Mouse (Mus musculus) midbrain, embryonic 13.5 days (tissue): Measurements from ENCODE around the gene Tjap1. TPM values are rescaled to one million over a fixed set of nuclear protein-coding genes. Genes with fewer than 3 reads are reported as not detected.

ENCODE experiments used
- ATAC-seq: fragments of 200-750 bp; cut with Nextera tagmentation; 2 replicates; pipeline ENCODE4 v1.8.0; 2017; ENCODE audit warnings: mild to moderate bottlenecking, moderate TSS enrichment, moderate library complexity
- H3K27ac ChIP-seq: fragments of 300-500 bp; sonication (generic); 2 replicates; pipeline ENCODE4 v1.5.1; 2015; ENCODE audit warnings: inconsistent platforms, mild to moderate bottlenecking, moderate library complexity
- H3K27me3 ChIP-seq: fragments of 300-500 bp; sonication (generic); 2 replicates; pipeline ENCODE4 v1.6.1; 2015; ENCODE audit warnings: mild to moderate bottlenecking, inconsistent platforms
- H3K36me3 ChIP-seq: fragments of 300-500 bp; sonication (generic); 2 replicates; pipeline ENCODE4 v1.6.1; 2015; ENCODE audit warnings: mild to moderate bottlenecking, inconsistent platforms
- H3K4me1 ChIP-seq: fragments of 300-500 bp; sonication (generic); replicated peaks from 2 replicates; pipeline ENCODE4 v1.6.1; 2015; ENCODE audit warnings: inconsistent platforms
- H3K4me2 ChIP-seq: fragments of 300-500 bp; sonication (generic); replicated peaks from 2 replicates; pipeline ENCODE4 v1.6.1; 2015; ENCODE audit warnings: moderate library complexity, mild to moderate bottlenecking, inconsistent platforms
- H3K4me3 ChIP-seq: fragments of 300-500 bp; sonication (generic); replicated peaks from 2 replicates; pipeline ENCODE4 v1.5.1; 2015; ENCODE audit warnings: mild to moderate bottlenecking, inconsistent platforms
- H3K9ac ChIP-seq: fragments of 300-500 bp; sonication (generic); replicated peaks from 2 replicates; pipeline ENCODE4 v1.6.1; 2015; ENCODE audit warnings: mild to moderate bottlenecking, inconsistent platforms
- H3K9me3 ChIP-seq: fragments of 300-500 bp; sonication (generic); 2 replicates; pipeline ENCODE4 v1.6.1; 2016; ENCODE audit warnings: mild to moderate bottlenecking, inconsistent platforms
- WGBS: fragments of 180-500 bp; shearing (Covaris S2); methylation state at CpG from one replicate; pipeline ENCODE4 v1.1.7; 2015; 5-methylcytosine and 5-hydroxymethylcytosine counted together
- polyA plus RNA-seq: library from polyadenylated mRNA; unstranded; fragments of >200 nt; fragmentation: Nextera tagmentation; extraction: Ambion mirVana; gene quantifications from 2 replicates; pipeline ENCODE4 v1.2.1, GENCODE M21; 2015

Gene Tjap1
- polyA plus RNA-seq, 1 experiment from 2014 or later = 37.2 TPM

GRCm38 (mm10) chr17:46265918-46266618 is 16.8 kb downstream of the Tjap1 start:
- H3K9me3 ChIP-seq = no peaks in the 10 kb centered on the region
- no peak overlapping the region for H3K4me2 ChIP-seq
- WGBS = 24% methylated on average over 14 of the region's 14 CpGs
- H3K27me3 ChIP-seq = no peaks in the 10 kb centered on the region
- peaks cover 64% of the 10 kb centered on the region for H3K36me3 ChIP-seq
- peak; percentile 74 for ATAC-seq
- H3K4me1 ChIP-seq = 0 out of 2 replicates have a peak, but pooled peaks cover 2% of the 10 kb centered on the region
- H3K27ac ChIP-seq = no peak overlapping the region
- H3K4me3 ChIP-seq = no peak overlapping the region
- 0 out of 2 replicates have a peak overlapping the region, but pooled peaks have one; percentile 6 for H3K9ac ChIP-seq

DNA sequence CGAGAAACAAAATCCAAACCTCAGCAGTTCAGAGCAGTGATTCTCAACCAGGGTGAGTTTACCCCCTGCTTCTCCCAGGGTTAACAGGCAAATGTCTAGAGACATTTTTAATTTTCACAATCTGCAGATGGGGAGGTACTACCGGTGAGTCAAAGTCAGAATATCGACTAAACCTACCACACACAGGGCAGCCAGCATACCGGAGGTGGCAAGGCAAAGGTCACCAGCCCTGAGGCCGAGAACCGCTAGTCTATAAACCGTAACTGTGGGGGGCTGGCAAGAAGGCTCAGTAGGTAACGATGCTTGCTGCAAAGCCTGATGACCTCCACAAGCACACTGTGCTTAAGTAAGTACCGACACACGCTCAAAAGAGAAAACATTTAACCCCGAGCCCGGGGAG is 17.3 kb downstream of the Tjap1 start:
- H3K4me3 ChIP-seq = no peak overlapping the region
- peaks cover 64% of the 10 kb centered on the region for H3K36me3 ChIP-seq
- no peak; the same call in 1 of the 2 replicates for ATAC-seq
- no peak overlapping the region for H3K4me2 ChIP-seq
- H3K9me3 ChIP-seq = no peaks in the 10 kb centered on the region
- no peak overlapping the region for H3K27ac ChIP-seq
- no peak overlapping the region for H3K9ac ChIP-seq
- H3K4me1 ChIP-seq = 0 out of 2 replicates have a peak, but pooled peaks cover 2% of the 10 kb centered on the region
- H3K27me3 ChIP-seq = no peaks in the 10 kb centered on the region
- WGBS = 90% methylated on average over 12 of the region's 12 CpGs

DNA sequence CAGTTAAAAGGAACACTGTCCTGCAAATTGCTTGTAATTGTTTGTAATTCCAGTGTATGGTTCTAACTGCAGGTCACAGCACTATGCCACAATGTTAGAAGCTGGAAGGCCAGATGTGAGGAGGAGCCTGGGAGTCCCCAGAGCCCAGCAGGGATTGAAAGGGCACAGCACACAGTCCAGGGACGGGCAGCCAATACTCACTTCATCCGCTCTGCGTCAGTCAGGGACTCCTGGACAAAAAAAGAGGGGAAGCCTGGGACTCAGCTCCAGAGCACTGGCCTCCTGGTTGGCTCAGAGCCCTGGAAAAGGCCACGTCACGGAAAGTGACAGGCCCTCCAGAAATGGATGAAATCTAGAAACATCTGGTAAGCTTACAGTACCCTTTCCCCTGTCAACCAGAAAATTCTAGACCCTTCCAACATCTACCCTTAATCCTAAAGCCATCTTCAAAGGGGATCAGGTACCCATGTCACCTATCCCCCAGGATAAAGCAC is 20.6 kb downstream of the Tjap1 start:
- no peak for ATAC-seq
- no peak overlapping the region for H3K9ac ChIP-seq
- H3K27me3 ChIP-seq = no peaks in the 10 kb centered on the region
- H3K4me3 ChIP-seq = no peak overlapping the region
- no peaks in the 10 kb centered on the region for H3K9me3 ChIP-seq
- WGBS = 93% methylated on average over 5 of the region's 5 CpGs
- H3K27ac ChIP-seq = no peak overlapping the region
- H3K4me2 ChIP-seq = no peak overlapping the region
- H3K4me1 ChIP-seq = 0 out of 2 replicates have a peak, but pooled peaks cover 2% of the 10 kb centered on the region
- peaks cover 80% of the 10 kb centered on the region for H3K36me3 ChIP-seq

GRCm38 (mm10) chr17:46259675-46260074 is 23.2 kb downstream of the Tjap1 start:
- Histone ChIP-seq H3K4me3 (no peak overlapping the region), H3K4me2 (no peak overlapping the region), H3K36me3 (peaks cover 84% of the 10 kb centered on the region), H3K9ac (no peak overlapping the region), H3K4me1 (peaks cover 14% of the 10 kb centered on the region), H3K9me3 (no peaks in the 10 kb centered on the region), H3K27me3 (peaks cover 5% of the 10 kb centered on the region), H3K27ac (no peak overlapping the region)
- ATAC-seq = no peak
- WGBS = 90% methylated on average over 17 of the region's 17 CpGs

DNA sequence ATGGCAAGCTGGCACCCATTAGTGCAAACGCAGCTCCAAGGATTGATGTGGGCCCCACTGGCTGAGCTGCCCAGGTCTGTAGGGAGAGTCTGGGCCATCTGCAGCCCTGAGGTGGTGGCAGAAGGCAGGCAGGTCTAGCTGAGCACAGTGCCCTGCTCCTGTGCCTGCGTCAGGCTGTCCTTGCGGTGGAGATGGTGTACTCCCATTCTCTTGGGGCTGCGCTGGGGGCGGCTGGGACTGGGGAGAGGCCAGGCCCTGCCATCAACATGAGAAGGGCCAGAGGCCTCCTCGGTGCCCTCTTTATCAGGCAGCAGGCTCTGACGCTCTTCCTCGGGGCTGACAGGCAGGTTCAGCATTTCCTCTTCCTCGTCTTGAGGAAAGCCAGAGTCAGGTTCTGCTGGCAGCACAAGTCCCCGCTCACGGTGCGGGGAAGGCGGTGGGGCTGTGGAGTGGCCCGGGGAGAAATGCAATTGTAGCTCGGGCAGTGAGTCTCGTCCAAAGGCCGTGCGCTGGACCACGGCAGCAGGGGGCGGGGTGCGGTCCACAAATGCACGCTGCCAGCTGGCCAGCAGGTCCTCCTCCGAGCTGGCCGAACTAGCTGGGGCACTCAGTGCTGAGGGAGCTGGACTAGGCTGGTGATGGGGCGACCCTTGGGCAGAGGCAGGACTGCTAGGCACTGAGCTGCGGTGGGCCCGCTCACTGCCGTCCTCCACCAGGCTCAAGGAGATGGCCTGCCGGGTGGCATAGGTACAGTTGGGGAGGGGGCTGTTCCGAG is 24.4 kb downstream of the Tjap1 start:
- H3K9me3 ChIP-seq = no peaks in the 10 kb centered on the region
- no peak overlapping the region for H3K4me3 ChIP-seq
- no peak overlapping the region for H3K27ac ChIP-seq
- no peak overlapping the region for H3K9ac ChIP-seq
- 79% methylated on average over 30 of the region's 30 CpGs for WGBS
- peaks cover 6% of the 10 kb centered on the region for H3K27me3 ChIP-seq
- H3K4me1 ChIP-seq = peaks cover 22% of the 10 kb centered on the region
- peaks cover 72% of the 10 kb centered on the region for H3K36me3 ChIP-seq
- H3K4me2 ChIP-seq = no peak overlapping the region
- no peak for ATAC-seq

DNA sequence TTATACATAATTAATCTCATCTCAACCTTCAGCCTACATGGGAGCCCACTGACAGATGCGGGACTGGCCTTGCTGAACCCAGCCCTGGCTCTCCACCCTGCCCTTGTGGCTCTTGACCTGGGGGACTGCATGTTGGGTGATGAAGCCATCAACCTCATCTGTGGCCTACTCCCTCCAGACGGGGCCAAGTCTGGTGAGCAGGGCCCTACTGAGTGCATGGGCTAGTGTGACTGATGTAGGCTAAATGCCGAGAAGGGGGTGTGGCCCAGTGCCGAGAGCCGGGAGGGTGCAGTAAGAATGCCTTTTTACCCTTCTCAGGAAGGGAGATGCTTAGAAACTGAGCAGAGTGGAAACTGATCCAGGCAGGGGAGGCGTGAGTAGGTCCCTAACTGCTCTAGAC is 27.7 kb downstream of the Tjap1 start:
- Histone ChIP-seq H3K9ac (peak overlapping the region; percentile 82), H3K27ac (no peak overlapping the region), H3K4me2 (peak overlapping the region; percentile 98), H3K4me3 (peak overlapping the region; percentile 82), H3K27me3 (peaks cover 6% of the 10 kb centered on the region), H3K4me1 (peaks cover 26% of the 10 kb centered on the region), H3K36me3 (peaks cover 63% of the 10 kb centered on the region), H3K9me3 (no peaks in the 10 kb centered on the region)
- 32% methylated on average over 6 of the region's 6 CpGs for WGBS
- ATAC-seq = no peak

GRCm38 (mm10) chr17:46254106-46254505 is 28.7 kb downstream of the Tjap1 start:
- H3K27ac ChIP-seq = peak overlapping the region; percentile 70
- H3K4me1 ChIP-seq = peaks cover 33% of the 10 kb centered on the region
- H3K27me3 ChIP-seq = peaks cover 6% of the 10 kb centered on the region
- 0% methylated on average over 42 of the region's 54 CpGs for WGBS
- peak overlapping the region; percentile 98 for H3K4me2 ChIP-seq
- H3K36me3 ChIP-seq = peaks cover 62% of the 10 kb centered on the region
- peak; percentile 51 for ATAC-seq
- H3K9me3 ChIP-seq = no peaks in the 10 kb centered on the region
- H3K4me3 ChIP-seq = peak overlapping the region; percentile 82
- H3K9ac ChIP-seq = peak overlapping the region; percentile 82

DNA sequence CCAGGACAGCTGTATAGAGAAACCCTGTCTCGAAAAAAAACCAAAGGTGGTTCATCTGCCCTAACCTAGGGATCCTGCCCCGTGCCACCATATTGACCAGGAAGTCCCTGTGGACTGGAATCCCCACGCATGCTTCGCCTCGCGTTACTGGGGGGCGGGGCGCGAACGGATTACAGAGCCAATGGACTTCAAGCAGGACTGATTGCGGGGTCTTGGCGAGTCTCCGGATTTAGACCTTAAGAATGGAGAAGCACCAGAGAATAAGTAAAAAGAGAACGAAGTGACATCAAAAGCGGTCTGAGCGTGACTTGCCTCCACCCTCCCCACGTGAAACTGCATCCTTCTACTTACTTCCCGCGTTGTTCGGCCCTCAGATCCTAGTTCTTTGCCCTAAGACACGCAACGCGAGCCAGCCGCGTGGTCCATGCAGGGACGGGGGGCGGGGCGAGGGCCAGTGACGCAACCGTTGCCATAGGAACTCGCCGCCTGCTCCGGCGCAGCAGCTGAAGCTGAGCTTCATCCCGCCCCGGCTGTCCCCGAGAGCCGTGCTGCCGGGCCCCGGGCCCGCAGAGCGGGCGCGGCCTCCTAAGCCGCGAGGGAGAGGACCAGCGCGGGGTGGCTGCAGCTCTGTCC is 29.3 kb downstream of the Tjap1 start, which contains the start of gene Lrrc73:
Lrrc73 (plus strand) TSS at position 80 of the 633 bp plus-strand sequence.
- peak within 1 kb of the TSS; percentile 82 for H3K9ac ChIP-seq
- no peaks in the 10 kb centered on the region for H3K9me3 ChIP-seq
- peaks cover 6% of the 10 kb centered on the region for H3K27me3 ChIP-seq
- 2% methylated on average over 39 of the region's 48 CpGs for WGBS
- H3K4me3 ChIP-seq = peak within 1 kb of the TSS; percentile 82
- peaks cover 58% of the 10 kb centered on the region for H3K36me3 ChIP-seq
- H3K27ac ChIP-seq = peak within 1 kb of the TSS; percentile 70
- peak; percentile 87 for ATAC-seq
- H3K4me1 ChIP-seq = peaks cover 39% of the 10 kb centered on the region
- H3K4me2 ChIP-seq = peak within 1 kb of the TSS; percentile 98

DNA sequence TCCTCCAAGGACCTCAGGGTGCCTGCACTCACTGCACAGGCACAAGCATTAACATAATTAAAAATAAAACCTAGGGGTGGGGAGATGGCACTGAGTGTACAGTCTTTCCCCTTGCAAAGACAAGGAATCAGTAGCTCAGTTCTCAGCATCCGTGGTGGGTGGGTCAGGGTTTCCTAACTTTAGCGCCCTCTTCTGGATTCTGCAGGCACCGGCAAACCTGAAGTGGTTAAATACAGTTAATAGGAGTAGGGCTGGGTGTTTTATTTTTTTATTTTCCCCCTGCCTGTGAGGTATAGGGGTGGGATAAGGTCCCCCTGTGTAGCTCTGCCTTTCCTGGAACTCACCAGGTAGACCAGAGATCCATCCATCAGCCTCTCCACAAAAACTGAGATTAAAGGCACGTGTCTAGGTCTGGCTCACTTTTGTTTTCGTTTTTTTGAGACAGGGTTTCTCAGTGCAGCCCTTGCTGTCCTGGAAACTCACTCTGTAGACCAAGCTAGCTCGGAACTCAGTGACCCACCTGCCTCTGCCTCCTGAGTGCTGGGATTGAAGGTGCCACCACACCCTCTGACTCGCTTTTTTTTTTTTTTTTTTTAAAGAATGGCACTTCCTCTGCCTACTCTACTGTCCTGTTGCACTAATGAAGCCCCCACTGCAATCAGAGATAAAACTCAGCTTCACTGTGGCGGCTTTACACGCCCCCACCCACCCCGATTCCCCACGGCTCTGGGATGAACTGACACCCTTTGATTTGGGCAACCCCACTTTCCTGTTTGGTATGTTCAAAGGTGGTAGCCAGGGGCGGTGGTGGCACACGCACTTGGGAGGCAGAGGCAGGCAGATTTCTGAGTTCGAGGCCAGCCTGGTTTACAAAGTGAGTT is 30.0 kb downstream of the Tjap1 start:
- H3K9ac ChIP-seq = peak overlapping the region; percentile 82; the same call in 1 of the 2 replicates
- no peaks in the 10 kb centered on the region for H3K9me3 ChIP-seq
- peak overlapping the region; percentile 98 for H3K4me2 ChIP-seq
- H3K4me1 ChIP-seq = peaks cover 40% of the 10 kb centered on the region
- H3K27me3 ChIP-seq = peaks cover 6% of the 10 kb centered on the region
- 58% methylated on average over 14 of the region's 14 CpGs for WGBS
- peak overlapping the region; percentile 82 for H3K4me3 ChIP-seq
- H3K27ac ChIP-seq = 0 out of 2 replicates have a peak overlapping the region, but pooled peaks have one; percentile 70
- ATAC-seq = no peak
- peaks cover 50% of the 10 kb centered on the region for H3K36me3 ChIP-seq

- peaks cover 40% of the 10 kb centered on the region for H3K36me3 ChIP-seq
- H3K4me3 ChIP-seq = no peak overlapping the region
- no peak overlapping the region for H3K27ac ChIP-seq
- WGBS = 81% methylated on average over 7 of the region's 7 CpGs
- no peaks in the 10 kb centered on the region for H3K9me3 ChIP-seq
- no peak for ATAC-seq
- peaks cover 6% of the 10 kb centered on the region for H3K27me3 ChIP-seq
- H3K4me2 ChIP-seq = no peak overlapping the region
- H3K9ac ChIP-seq = no peak overlapping the region
- peaks cover 51% of the 10 kb centered on the region for H3K4me1 ChIP-seq
Observed at GRCm38 (mm10) chr17:46251174-46251573, 31.7 kb downstream of the Tjap1 start.

DNA sequence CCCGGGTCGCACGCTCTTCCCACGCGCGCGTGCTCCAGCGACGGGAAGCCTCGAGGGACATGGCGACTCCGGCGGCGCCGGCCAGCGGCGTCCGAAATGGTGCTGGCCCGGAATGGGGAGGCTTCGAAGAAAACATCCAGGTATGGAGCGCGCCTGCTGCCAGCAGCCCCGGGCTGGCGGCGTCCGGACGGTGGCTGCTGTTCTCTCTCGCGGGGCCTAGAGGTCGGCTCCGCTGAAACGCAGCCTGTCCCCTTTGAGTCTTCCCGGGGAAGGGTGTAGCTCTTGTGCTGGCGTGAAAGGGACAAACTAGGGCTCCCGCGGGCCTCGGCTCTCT is 34.7 kb downstream of the Tjap1 start:
- H3K9ac ChIP-seq = peak overlapping the region; percentile 99
- H3K4me1 ChIP-seq = peaks cover 30% of the 10 kb centered on the region
- H3K4me2 ChIP-seq = peak overlapping the region; percentile 93
- H3K27me3 ChIP-seq = no peaks in the 10 kb centered on the region
- peak overlapping the region; percentile 98 for H3K4me3 ChIP-seq
- ATAC-seq = peak; percentile 70
- H3K9me3 ChIP-seq = no peaks in the 10 kb centered on the region
- WGBS = 1% methylated on average over 37 of the region's 37 CpGs
- peak overlapping the region; percentile 78 for H3K27ac ChIP-seq
- H3K36me3 ChIP-seq = peaks cover 70% of the 10 kb centered on the region
